Mouse (Mus musculus): ENCODE data around the gene Olfr1316. TPM values are rescaled to one million over a fixed set of nuclear protein-coding genes. Genes with fewer than 3 reads are reported as not detected.

Gene Olfr1316
- not detected in 2 replicates for polyA plus RNA-seq (2015; fragmentation: Nextera tagmentation; extraction: Ambion mirVana)

DNA sequence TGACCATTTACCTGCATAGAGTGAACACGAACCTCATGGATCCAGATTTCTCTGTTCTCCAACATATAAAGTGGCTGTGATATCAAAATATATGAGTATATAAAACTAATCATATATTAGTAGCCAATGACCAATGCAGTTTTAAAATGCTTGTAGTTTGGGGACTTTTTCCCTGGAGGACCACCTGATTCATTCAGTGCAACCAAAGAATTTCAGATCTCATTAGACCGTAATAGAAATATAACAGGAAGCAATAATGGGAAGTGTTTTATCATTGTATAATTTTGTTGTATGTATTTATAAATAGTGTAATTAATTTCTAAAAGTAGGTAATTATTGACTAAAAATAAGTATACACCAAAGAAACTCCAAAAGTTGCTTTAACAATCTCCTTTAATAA, at the start of gene Olfr1316:
TSS of gene Olfr1316 (minus strand) at position 101 of the 400 bp plus-strand sequence.

GRCm38 (mm10) chr2:112153898-112154297, 19.1 kb upstream of the Olfr1316 start, which contains the start of gene Olfr1318:
Gene Olfr1318 (plus strand): TSS chr2:112154198.

DNA sequence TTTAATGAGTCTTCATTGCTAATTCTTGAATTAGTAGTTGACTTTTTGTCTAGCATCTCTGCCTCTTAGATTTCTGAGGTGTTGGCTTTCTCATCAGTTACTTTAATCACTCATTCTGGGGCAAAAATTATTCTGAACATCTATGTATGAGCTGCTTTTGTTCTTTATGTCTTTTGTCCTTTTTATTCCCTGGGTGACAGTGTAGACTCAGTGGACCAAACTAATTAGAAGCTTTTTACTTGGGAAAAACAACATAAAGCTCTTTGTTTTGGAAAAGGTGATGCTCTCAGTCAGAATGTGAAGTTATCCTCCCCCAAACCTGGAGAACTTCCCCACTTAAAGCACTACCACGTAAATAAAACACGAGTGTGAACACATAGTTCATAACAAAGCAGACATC, 5.3 kb upstream of the Olfr1316 start, which contains the start of gene Olfr1317:
TSS of gene Olfr1317 (plus strand) at position 301 of the 400 bp plus-strand sequence.

GRCm38 (mm10) chr2:112115340-112115739, 19.4 kb downstream of the Olfr1316 start, which contains the start of gene Olfr1315-ps1:
Gene Olfr1315-ps1 (minus strand): TSS chr2:112115440.

DNA sequence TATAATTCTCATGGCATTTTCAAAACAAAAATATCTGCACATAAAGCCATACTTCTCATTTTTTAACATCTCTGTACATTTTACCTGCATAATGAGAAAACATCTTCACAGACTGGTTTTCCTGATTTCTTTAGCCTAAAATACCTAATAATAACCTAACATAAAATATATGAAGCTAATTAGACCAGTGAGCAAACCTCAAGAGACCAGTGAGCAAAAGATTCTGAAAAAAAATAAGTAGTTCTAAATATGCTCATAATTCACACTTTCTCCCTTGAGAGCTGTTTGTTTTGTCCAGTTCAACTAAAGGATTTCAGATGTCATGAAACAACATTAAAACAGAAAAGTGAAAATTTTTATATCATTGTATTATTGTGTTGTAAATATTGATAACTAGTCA, 38.1 kb downstream of the Olfr1316 start, which contains the start of gene Olfr1314:
TSS of gene Olfr1314 (minus strand) at position 101 of the 400 bp plus-strand sequence.

DNA sequence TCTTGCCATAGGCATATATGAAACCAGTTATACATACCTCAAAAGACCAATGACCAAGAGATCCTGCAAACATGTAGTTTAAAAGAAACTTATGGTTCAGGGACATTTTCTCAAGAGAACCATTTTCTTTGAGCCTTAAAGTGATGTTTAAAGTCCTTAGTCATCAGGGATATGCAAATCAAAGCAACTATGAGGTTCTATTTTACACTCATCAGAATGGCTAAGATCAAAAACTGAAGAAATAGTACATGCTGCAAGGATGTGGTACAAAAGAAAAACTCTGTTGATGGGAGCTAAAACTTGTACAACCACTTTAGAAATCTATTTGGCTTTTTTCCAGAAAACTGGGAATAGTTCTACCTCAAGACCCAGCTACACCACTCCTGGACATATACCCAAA, 57.0 kb downstream of the Olfr1316 start, which contains the start of gene Olfr1313:
TSS of gene Olfr1313 (minus strand) at position 101 of the 400 bp plus-strand sequence.

Other genes with a start within 250 kb of the Olfr1316 start
- gene Olfr1306, start 218.7 kb downstream of the Olfr1316 start, polyA plus RNA-seq (2015; fragmentation: Nextera tagmentation; extraction: Ambion mirVana) = not detected in 2 replicates
- gene Olfr1307, start 185.5 kb downstream of the Olfr1316 start, polyA plus RNA-seq (2015; fragmentation: Nextera tagmentation; extraction: Ambion mirVana) = not detected in 2 replicates
- gene Olfr1308, start 170.0 kb downstream of the Olfr1316 start, polyA plus RNA-seq (2015; fragmentation: Nextera tagmentation; extraction: Ambion mirVana) = not detected in 2 replicates
- not detected in 2 replicates for gene Olfr1309, start 144.7 kb downstream of the Olfr1316 start, polyA plus RNA-seq (2015; fragmentation: Nextera tagmentation; extraction: Ambion mirVana)
- not detected in 2 replicates for gene Olfr1310, start 122.3 kb downstream of the Olfr1316 start, polyA plus RNA-seq (2015; fragmentation: Nextera tagmentation; extraction: Ambion mirVana)
- gene Olfr1311, start 110.6 kb downstream of the Olfr1316 start, polyA plus RNA-seq (2015; fragmentation: Nextera tagmentation; extraction: Ambion mirVana) = not detected in 2 replicates
- not detected in 2 replicates for gene Olfr1312, start 84.7 kb downstream of the Olfr1316 start, polyA plus RNA-seq (2015; fragmentation: Nextera tagmentation; extraction: Ambion mirVana)
- gene Olfr1313, start 57.1 kb downstream of the Olfr1316 start, polyA plus RNA-seq (2015; fragmentation: Nextera tagmentation; extraction: Ambion mirVana) = not detected in 2 replicates
- gene Olfr1314, start 38.2 kb downstream of the Olfr1316 start, polyA plus RNA-seq (2015; fragmentation: Nextera tagmentation; extraction: Ambion mirVana) = not detected in 2 replicates
- not detected in 2 replicates for gene Olfr1315-ps1, start 19.5 kb downstream of the Olfr1316 start, polyA plus RNA-seq (2015; fragmentation: Nextera tagmentation; extraction: Ambion mirVana)
- not detected in 2 replicates for gene Olfr1317, start 5.4 kb upstream of the Olfr1316 start, polyA plus RNA-seq (2015; fragmentation: Nextera tagmentation; extraction: Ambion mirVana)
- 0.06 and 0.23 TPM in 2 replicates for gene Olfr1318, start 19.2 kb upstream of the Olfr1316 start, polyA plus RNA-seq (2015; fragmentation: Nextera tagmentation; extraction: Ambion mirVana)
- 25.4 and 26.8 TPM in 2 replicates for gene Lpcat4, start 104.5 kb upstream of the Olfr1316 start, polyA plus RNA-seq (2015; fragmentation: Nextera tagmentation; extraction: Ambion mirVana)
- not detected in 2 replicates for gene Nutm1, start 124.3 kb upstream of the Olfr1316 start, polyA plus RNA-seq (2015; fragmentation: Nextera tagmentation; extraction: Ambion mirVana)
- gene Nop10, start 126.9 kb upstream of the Olfr1316 start, polyA plus RNA-seq (2015; fragmentation: Nextera tagmentation; extraction: Ambion mirVana) = 126 and 144 TPM in 2 replicates
- 8.3 and 9.3 TPM in 2 replicates for gene Slc12a6, start 130.8 kb upstream of the Olfr1316 start, polyA plus RNA-seq (2015; fragmentation: Nextera tagmentation; extraction: Ambion mirVana)
- not detected in 2 replicates for gene Gm21985, start 131.3 kb upstream of the Olfr1316 start, polyA plus RNA-seq (2015; fragmentation: Nextera tagmentation; extraction: Ambion mirVana)
- gene Emc4, start 233.1 kb upstream of the Olfr1316 start, polyA plus RNA-seq (2015; fragmentation: Nextera tagmentation; extraction: Ambion mirVana) = 101 and 118 TPM in 2 replicates
- 16.3 and 21.1 TPM in 2 replicates for gene Katnbl1, start 244.2 kb upstream of the Olfr1316 start, polyA plus RNA-seq (2015; fragmentation: Nextera tagmentation; extraction: Ambion mirVana)